Mouse (Mus musculus) heart, adult 2 months (tissue): ENCODE results near the gene Col25a1.

ENCODE experiments used
- CTCF ChIP-seq: fragments of 200-600 bp; IDR thresholded peaks from 2 replicates; pipeline ENCODE4 v1.8.1; 2022; ENCODE audit warnings: antibody characterized with exemption, mild to moderate bottlenecking, moderate library complexity
- EP300 ChIP-seq: fragments of 200-500 bp; IDR thresholded peaks from 2 replicates; pipeline ENCODE4 v1.6.1; 2011; ENCODE audit warnings: low read depth, low read length, control low read depth; ENCODE audit not compliant: insufficient read depth
- POLR2A ChIP-seq: fragments of 200-500 bp; IDR thresholded peaks from 2 replicates; pipeline ENCODE4 v1.6.1; 2011; ENCODE audit warnings: mild to moderate bottlenecking, low read depth, low read length, control low read depth; ENCODE audit not compliant: insufficient read depth

GRCm38 (mm10) chr3:130377786-130378185 lies 246.5 kb downstream of the Col25a1 start:
- TF ChIP-seq CTCF (no peak), POLR2A (no peak), EP300 (no peak)
